Comparison of ENCODE assay signal across 8 mouse cellular contexts in the genomic region with DNA sequence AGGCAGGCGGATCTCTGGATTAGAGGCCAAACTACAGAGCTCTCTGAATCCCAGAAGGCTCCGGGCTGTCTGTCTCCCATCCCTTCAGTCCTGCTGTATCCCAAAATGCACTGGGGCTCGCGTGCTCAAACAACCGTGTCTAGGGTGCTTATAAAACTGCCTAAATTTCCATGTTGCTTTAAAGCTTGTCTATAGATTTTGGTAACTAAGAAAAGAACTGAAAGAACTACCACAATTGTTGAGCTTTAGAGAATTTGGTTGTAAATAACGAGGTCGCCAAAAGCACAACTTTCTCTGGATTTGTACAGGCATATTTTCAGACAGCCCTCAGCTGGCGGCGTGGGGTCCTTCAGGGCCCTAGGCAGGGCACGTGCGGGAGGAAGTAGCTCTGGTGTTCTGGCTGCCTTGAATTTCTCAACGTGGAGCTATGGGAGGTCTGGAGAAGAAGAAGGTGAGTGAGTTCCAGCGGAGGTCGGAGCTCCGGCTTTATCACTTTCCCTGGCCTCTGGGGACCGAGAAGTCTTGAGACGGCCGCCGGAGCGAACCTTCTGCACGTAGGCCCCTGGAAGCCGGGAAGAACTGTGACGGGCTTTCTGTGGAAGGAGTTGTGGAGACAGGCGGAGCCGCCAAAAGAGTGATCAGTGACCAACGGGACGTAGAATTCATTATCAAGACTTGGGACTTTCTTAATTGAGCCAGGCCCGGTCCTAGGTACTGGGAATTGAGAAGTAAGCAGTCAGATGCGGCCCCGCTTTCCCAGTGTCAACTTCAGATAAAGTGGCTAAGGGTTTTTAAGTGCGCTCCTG. TPM values are rescaled to one million over a fixed set of nuclear protein-coding genes. Genes with fewer than 3 reads are reported as not detected.
DNase-seq lines count a peak whose midpoint lies in the region; ATAC-seq lines count a peak whose summit lies in the region.

Gene Pes1, plus strand, starts transcription at position 366 of the 806 bp plus-strand sequence.

- peaks cover 7% of the 10 kb centered on the region; the same call in 1 of the 2 replicates for H3K4me1 ChIP-seq in brown adipose tissue, adult 24 weeks (ENCODE audit: control insufficient read depth, insufficient read depth, insufficient read length, low read length)
- peaks cover 0 to 7% of the 10 kb centered on the region in 2 experiments; a peak in 2 of 4 replicates for H3K4me1 ChIP-seq in heart, embryonic 14.5 days (ENCODE audit: control insufficient read depth in 2 of 2, insufficient read depth in 2 of 2, low read length in 2 of 2)
- H3K4me1 ChIP-seq in liver, embryonic 13.5 days (replicated peaks) = peaks cover 33% of the 10 kb centered on the region
- H3K4me1 ChIP-seq in stomach, embryonic 16.5 days (ENCODE audit: control insufficient read depth, insufficient read depth, low read length) = peaks cover 10% of the 10 kb centered on the region

- ATAC-seq in CD4-positive, CD25-positive, alpha-beta regulatory T cell, adult 4 months = peak; percentile 93
- ATAC-seq in heart, embryonic 14.5 days (ENCODE audit: insufficient number of reproducible peaks, insufficient read depth, low FRiP score, low read depth) = peak; percentile 87
- ATAC-seq in liver, embryonic 13.5 days (ENCODE audit: low read depth) = peak; percentile 88
- ATAC-seq in stomach, embryonic 16.5 days (ENCODE audit: insufficient read depth, low FRiP score) = peak; percentile 92

- DNase-seq in fibroblast of lung, adult 2 months (ENCODE audit: low read depth) = peak; percentile 81
- DNase-seq in kidney, postnatal 14 days = peak; percentile 88
- DNase-seq in liver, embryonic 13.5 days = peak; percentile 77
- peak; percentile 86 for DNase-seq in neural tube, embryonic 10.5 days (ENCODE audit: extremely low spot score, low spot score)

- peaks cover 9% of the 10 kb centered on the region for H3K36me3 ChIP-seq in heart, embryonic 14.5 days (ENCODE audit: control insufficient read depth, insufficient read depth, low read length)
- peaks cover 23% of the 10 kb centered on the region for H3K36me3 ChIP-seq in liver, embryonic 13.5 days
- H3K36me3 ChIP-seq in stomach, embryonic 16.5 days (ENCODE audit: control insufficient read depth, insufficient read depth, low read length) = no peaks in the 10 kb centered on the region

- no peaks in the 10 kb centered on the region for H3K9me3 ChIP-seq in heart, embryonic 14.5 days (ENCODE audit: control insufficient read depth, low read length)
- no peaks in the 10 kb centered on the region for H3K9me3 ChIP-seq in liver, embryonic 13.5 days (replicated peaks)
- no peaks in the 10 kb centered on the region for H3K9me3 ChIP-seq in stomach, embryonic 16.5 days (replicated peaks; ENCODE audit: control insufficient read depth, low read length)

- peak within 1 kb of the TSS; percentile 73 for H3K9ac ChIP-seq in heart, embryonic 14.5 days (ENCODE audit: low read length)
- H3K9ac ChIP-seq in liver, embryonic 13.5 days = peak within 1 kb of the TSS; percentile 81
- H3K9ac ChIP-seq in stomach, embryonic 16.5 days (ENCODE audit: low read length) = peak within 1 kb of the TSS; percentile 89

- peak within 1 kb of the TSS; percentile 84 for H3K4me3 ChIP-seq in brown adipose tissue, adult 24 weeks (ENCODE audit: insufficient read depth, low read depth, low read length)
- H3K4me3 ChIP-seq in heart, embryonic 14.5 days (ENCODE audit: control insufficient read depth in 1 of 2, insufficient read depth in 1 of 2, low read depth in 1 of 2, low read length in 2 of 2) = peak within 1 kb of the TSS; percentile 64 to 74
- peak within 1 kb of the TSS; percentile 83 for H3K4me3 ChIP-seq in liver, embryonic 13.5 days (replicated peaks)
- peak within 1 kb of the TSS; percentile 85 for H3K4me3 ChIP-seq in stomach, embryonic 16.5 days (replicated peaks; ENCODE audit: low read length)

- H3K27me3 ChIP-seq in heart, embryonic 14.5 days (ENCODE audit: control insufficient read depth, insufficient read depth, low read length) = no peaks in the 10 kb centered on the region
- H3K27me3 ChIP-seq in liver, embryonic 13.5 days = peaks cover 3% of the 10 kb centered on the region; the same call in 1 of the 2 replicates
- no peaks in the 10 kb centered on the region for H3K27me3 ChIP-seq in stomach, embryonic 16.5 days (ENCODE audit: control insufficient read depth, insufficient read depth, low read length)

- H3K4me2 ChIP-seq in heart, embryonic 14.5 days (ENCODE audit: low read length) = peak within 1 kb of the TSS; percentile 88
- H3K4me2 ChIP-seq in liver, embryonic 13.5 days = peak within 1 kb of the TSS; percentile 80
- H3K4me2 ChIP-seq in stomach, embryonic 16.5 days (ENCODE audit: low read depth, low read length) = peak within 1 kb of the TSS; percentile 70

- peak within 1 kb of the TSS; percentile 85 for H3K27ac ChIP-seq in brown adipose tissue, adult 24 weeks (replicated peaks; ENCODE audit: low read depth, low read length)
- H3K27ac ChIP-seq in heart, embryonic 14.5 days (replicated peaks in 1 of 2; ENCODE audit: control insufficient read depth in 1 of 2, insufficient read depth in 1 of 2, low read depth in 2 of 2, low read length in 2 of 2) = peak within 1 kb of the TSS; percentile 36 to 67; a peak in 3 of 4 replicates
- H3K27ac ChIP-seq in liver, embryonic 13.5 days = peak within 1 kb of the TSS; percentile 73
- peak within 1 kb of the TSS; percentile 55 for H3K27ac ChIP-seq in stomach, embryonic 16.5 days (ENCODE audit: low read length)

- 1% methylated on average over 31 of the region's 31 CpGs for WGBS in heart, embryonic 14.5 days
- WGBS in liver, embryonic 13.5 days (ENCODE audit: insufficient replicate concordance) = under 1% methylated on average over 31 of the region's 31 CpGs
- whole genome bisulfite sequencing in stomach, embryonic 16.5 days = under 1% methylated on average over 31 of the region's 31 CpGs

RNA-seq across cellular contexts. Expression of gene Pes1, which starts in this region (rescaled TPM):
- 100 to 1,000 TPM in 1 of 2 experiments, 10 to 100 TPM in 1; 82.0 to 111 TPM for polyA plus RNA-seq in CD4-positive, CD25-positive, alpha-beta regulatory T cell, adult 4 months (2017; shearing (Covaris generic))
- 25.5 and 45.2 TPM in 2 replicates for polyA plus RNA-seq in brown adipose tissue, adult 24 weeks (2012; ENCODE audit: insufficient read depth, insufficient read length, missing spikeins)
- polyA plus RNA-seq in heart, embryonic 14.5 days (2014; fragmentation: Nextera tagmentation; extraction: Ambion mirVana) = 37.7 and 41.3 TPM in 2 replicates
- polyA plus RNA-seq in liver, embryonic 13.5 days (2015; fragmentation: Nextera tagmentation; extraction: Ambion mirVana) = 60.0 and 69.4 TPM in 2 replicates
- 73.8 and 79.0 TPM in 2 replicates for polyA plus RNA-seq in stomach, embryonic 16.5 days (2015; fragmentation: Nextera tagmentation; extraction: Ambion mirVana)

Comparison
In these comparisons a context has a peak if more than half of its experiments do, and no peak if none do; other contexts are left out.
1. Peak in every context shown above with its lines: DNase-seq, ATAC-seq, H3K4me3 ChIP-seq and H3K27ac ChIP-seq.